Mouse (Mus musculus) lung, postnatal 0 days (tissue): ENCODE measurements around the gene Cercam. TPM values are rescaled to one million over a fixed set of nuclear protein-coding genes. Genes with fewer than 3 reads are reported as not detected.
"Not testable (repeated sequence)": the region's sequence is repeated elsewhere in the genome, so short reads cannot be mapped to it uniquely, and the experiment has no call there.

ENCODE experiments used
- ATAC-seq: fragments of 200-750 bp; cut with Nextera tagmentation; 2 replicates; pipeline ENCODE4 v1.8.0; 2017; ENCODE audit warnings: moderate library complexity
- DNase-seq: peaks from one replicate; pipeline ENCODE4 v3.0.0-alpha.2; 2016; ENCODE audit warnings: low spot score
- H3K27ac ChIP-seq: fragments of 300-500 bp; sonication (generic); 2 replicates; pipeline ENCODE4 v1.5.1; 2014; ENCODE audit warnings: antibody characterized with exemption, mild to moderate bottlenecking, low read length, mixed read lengths
- H3K27me3 ChIP-seq: fragments of 300-500 bp; sonication (generic); replicated peaks from 2 replicates; pipeline ENCODE4 v1.6.1; 2014; ENCODE audit warnings: low read length, mixed read lengths; ENCODE audit not compliant: insufficient read depth
- H3K36me3 ChIP-seq: fragments of 300-500 bp; sonication (generic); 2 replicates; pipeline ENCODE4 v1.6.1; 2014; ENCODE audit warnings: low read length, mixed read lengths; ENCODE audit not compliant: insufficient read depth
- H3K4me1 ChIP-seq: fragments of 300-500 bp; sonication (generic); 2 replicates; pipeline ENCODE4 v1.6.1; 2014; ENCODE audit warnings: antibody characterized with exemption, low read depth, low read length, mixed read lengths; ENCODE audit not compliant: insufficient read depth
- H3K4me2 ChIP-seq: fragments of 300-500 bp; sonication (generic); replicated peaks from 2 replicates; pipeline ENCODE4 v1.6.1; 2014; ENCODE audit warnings: low read depth, mild to moderate bottlenecking, low read length, moderate library complexity, mixed read lengths
- H3K4me3 ChIP-seq: fragments of 300-500 bp; sonication (generic); 2 replicates; pipeline ENCODE4 v1.5.1; 2014; ENCODE audit warnings: low read depth, low read length
- H3K9ac ChIP-seq: fragments of 300-500 bp; sonication (generic); replicated peaks from 2 replicates; pipeline ENCODE4 v1.6.1; 2014; ENCODE audit warnings: low read depth, mild to moderate bottlenecking
- H3K9me3 ChIP-seq: fragments of 300-500 bp; sonication (generic); 2 replicates; pipeline ENCODE4 v1.6.1; 2016; ENCODE audit warnings: low read length, mixed read lengths
- CTCF ChIP-seq: IDR thresholded peaks from 2 replicates; pipeline ENCODE4 v1.5.1; 2016; ENCODE audit warnings: antibody characterized with exemption, mild to moderate bottlenecking
- EP300 ChIP-seq: IDR thresholded peaks from 2 replicates; pipeline ENCODE4 v1.6.1; 2016; ENCODE audit warnings: antibody characterized with exemption, mild to moderate bottlenecking, control low read depth
- WGBS: fragments of 180-500 bp; shearing (Covaris S2); extraction: QIAGEN DNeasy Blood & Tissue Kit; methylation state at CpG from one replicate; pipeline ENCODE4 v1.1.7; 2014; 5-methylcytosine and 5-hydroxymethylcytosine counted together
- polyA plus RNA-seq: library from polyadenylated mRNA; unstranded; fragments of >200 nt; fragmentation: Nextera tagmentation; extraction: Ambion mirVana; gene quantifications from 2 replicates; pipeline ENCODE4 v1.2.1, GENCODE M21; 2015

Cercam gene
- polyA plus RNA-seq, 1 experiment from 2014 or later = 5.4 TPM

DNA sequence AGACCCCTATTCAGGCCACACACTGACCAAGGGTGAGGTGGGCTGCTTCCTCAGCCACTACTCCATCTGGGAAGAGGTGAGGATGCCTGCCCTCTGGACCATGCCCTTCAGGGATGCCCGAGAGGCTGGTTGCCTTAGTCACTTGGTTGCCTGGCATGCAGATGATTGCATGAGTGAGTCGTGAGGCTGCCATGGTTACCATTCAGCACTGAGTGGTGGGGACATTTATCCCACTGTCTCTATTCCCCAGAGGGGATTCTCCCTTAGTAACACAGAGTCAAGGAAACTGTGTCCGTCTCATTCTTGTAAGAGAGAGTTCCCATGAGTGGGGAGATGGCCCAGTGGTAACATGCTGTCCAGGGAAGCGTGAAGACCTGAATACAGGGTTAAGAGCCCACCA, 9.1 kb downstream of the Cercam start:
- Histone ChIP-seq H3K9ac (no peak overlapping the region), H3K4me3 (no peak overlapping the region), H3K4me1 (no peaks in the 10 kb centered on the region), H3K27ac (no peak overlapping the region), H3K9me3 (no peaks in the 10 kb centered on the region), H3K36me3 (no peaks in the 10 kb centered on the region), H3K27me3 (no peaks in the 10 kb centered on the region), H3K4me2 (no peak overlapping the region)
- TF ChIP-seq CTCF (no peak), EP300 (no peak)
- DNase-seq (no peak), ATAC-seq (no peak)
- 75% methylated on average over 4 of the region's 4 CpGs for WGBS

GRCm38 (mm10) chr2:29879191-29879590, 10.2 kb downstream of the Cercam start:
- H3K4me2 ChIP-seq = no peak overlapping the region
- H3K27ac ChIP-seq = no peak overlapping the region
- no peak overlapping the region for H3K4me3 ChIP-seq
- TF ChIP-seq EP300 (no peak), CTCF (no peak)
- H3K4me1 ChIP-seq = no peaks in the 10 kb centered on the region
- WGBS = 70% methylated on average over 8 of the region's 8 CpGs
- no peaks in the 10 kb centered on the region for H3K9me3 ChIP-seq
- H3K27me3 ChIP-seq = no peaks in the 10 kb centered on the region
- no peak overlapping the region for H3K9ac ChIP-seq
- DNase-seq (no peak), ATAC-seq (no peak)
- no peaks in the 10 kb centered on the region for H3K36me3 ChIP-seq

GRCm38 (mm10) chr2:29879964-29880830, 11.2 kb downstream of the Cercam start:
- ATAC-seq = no peak
- peak; percentile 36 for DNase-seq
- no peak for TF ChIP-seq CTCF
- 61% methylated on average over 17 of the region's 17 CpGs for WGBS
- Histone ChIP-seq H3K4me2 (no peak overlapping the region), H3K9me3 (no peaks in the 10 kb centered on the region), H3K4me1 (no peaks in the 10 kb centered on the region), H3K36me3 (no peaks in the 10 kb centered on the region), H3K27ac (no peak overlapping the region), H3K4me3 (no peak overlapping the region), H3K27me3 (no peaks in the 10 kb centered on the region), H3K9ac (no peak overlapping the region)

DNA sequence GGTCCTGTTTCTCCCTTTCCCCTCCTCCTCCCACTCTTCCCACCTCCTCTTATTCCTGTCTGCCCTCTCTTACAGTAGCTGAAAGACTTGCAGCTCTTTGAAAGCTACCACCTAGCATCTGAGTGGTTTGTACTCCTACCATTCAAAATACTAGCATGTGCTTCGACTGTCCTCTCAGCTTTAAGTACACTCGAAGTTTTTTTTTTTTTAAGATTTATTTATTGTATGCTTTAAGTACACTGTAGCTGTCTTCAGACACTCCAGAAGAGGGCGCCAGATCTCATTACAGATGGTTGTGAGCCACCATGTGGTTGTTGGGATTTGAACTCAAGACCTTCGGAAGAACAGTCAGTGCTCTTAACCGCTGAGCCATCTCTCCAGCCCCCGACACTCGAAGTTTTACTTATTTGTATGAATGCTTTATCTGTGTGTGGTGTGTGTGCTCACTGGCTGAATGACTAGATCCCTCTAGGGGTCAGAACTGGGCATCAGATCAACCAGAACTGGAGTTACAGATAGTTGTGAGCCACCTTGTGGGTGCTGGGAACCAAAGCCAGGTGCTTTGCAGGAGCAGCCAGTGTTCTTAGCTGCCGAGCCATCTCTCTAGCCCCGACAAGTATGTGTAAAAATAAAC, 17.8 kb downstream of the Cercam start:
- H3K4me1 ChIP-seq, H3K27ac ChIP-seq: not testable (repeated sequence)
- 66% methylated on average over 9 of the region's 9 CpGs for WGBS

GRCm38 (mm10) chr2:29889066-29889944, 20.3 kb downstream of the Cercam start, which contains the start of gene Odf2:
TSS of gene Odf2 (plus strand) at chr2:29889221.
- H3K27me3 ChIP-seq = no peaks in the 10 kb centered on the region
- WGBS = 2% methylated on average over 53 of the region's 70 CpGs
- H3K4me2 ChIP-seq = peak within 1 kb of the TSS; percentile 92
- TF ChIP-seq EP300 = no peak
- TF ChIP-seq CTCF = no peak
- H3K9ac ChIP-seq = peak within 1 kb of the TSS; percentile 67
- ATAC-seq (peak; percentile 95), DNase-seq (peak; percentile 98)
- H3K4me3 ChIP-seq = peak within 1 kb of the TSS; percentile 73
- peaks cover 3% of the 10 kb centered on the region; the same call in 1 of the 2 replicates for H3K4me1 ChIP-seq
- H3K9me3 ChIP-seq = no peaks in the 10 kb centered on the region
- H3K27ac ChIP-seq = peak within 1 kb of the TSS; percentile 86
- peaks cover 16% of the 10 kb centered on the region; the same call in 1 of the 2 replicates for H3K36me3 ChIP-seq

More for the DNA sequence above, 17.8 kb downstream of the Cercam start:
- H3K27me3 ChIP-seq, H3K9ac ChIP-seq, ATAC-seq, H3K36me3 ChIP-seq, H3K9me3 ChIP-seq, DNase-seq, H3K4me3 ChIP-seq, H3K4me2 ChIP-seq: not testable (repeated sequence)
